Mouse (Mus musculus) adrenal gland, postnatal 36 days (tissue): Measurements from ENCODE around the gene Drc3. TPM values are rescaled to one million over a fixed set of nuclear protein-coding genes. Genes with fewer than 3 reads are reported as not detected.
"Not testable (repeated sequence)": the region's sequence is repeated elsewhere in the genome, so short reads cannot be mapped to it uniquely, and the experiment has no call there.

Experiments
- DNase-seq, 2 experiments: peaks; one replicate each; pipeline ENCODE4 v3.0.0; 2021; ENCODE audit warnings: mixed read lengths in 1 of 2
- total RNA-seq, 2 experiments: library from RNA; stranded (reverse); gene quantifications; 2 replicates each; pipeline ENCODE4 v1.2.3; 2021

Gene Drc3
- total RNA-seq, 2 experiments from 2014 or later = 1.5 to 1.8 TPM

DNA sequence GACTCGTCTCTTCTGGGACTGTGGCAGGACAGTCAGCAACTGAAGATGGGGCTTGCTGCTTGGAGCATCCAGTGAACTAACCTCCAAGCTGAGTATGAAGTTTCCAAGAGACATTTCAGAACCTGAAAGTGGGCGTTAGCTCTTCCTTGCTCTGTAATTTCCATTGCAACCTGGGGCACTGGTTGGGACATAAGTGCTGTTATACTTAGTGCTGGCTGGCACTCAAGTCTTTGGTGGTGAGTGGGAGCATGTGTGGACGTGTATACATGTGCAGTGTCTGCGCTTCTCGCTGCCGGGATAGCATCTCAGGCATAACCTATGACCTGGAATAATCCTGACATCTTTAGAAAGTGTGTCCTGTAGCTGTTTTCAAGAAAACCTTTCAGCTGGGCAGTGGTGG is 38.2 kb downstream of the Drc3 start:
- no peak for DNase-seq

DNA sequence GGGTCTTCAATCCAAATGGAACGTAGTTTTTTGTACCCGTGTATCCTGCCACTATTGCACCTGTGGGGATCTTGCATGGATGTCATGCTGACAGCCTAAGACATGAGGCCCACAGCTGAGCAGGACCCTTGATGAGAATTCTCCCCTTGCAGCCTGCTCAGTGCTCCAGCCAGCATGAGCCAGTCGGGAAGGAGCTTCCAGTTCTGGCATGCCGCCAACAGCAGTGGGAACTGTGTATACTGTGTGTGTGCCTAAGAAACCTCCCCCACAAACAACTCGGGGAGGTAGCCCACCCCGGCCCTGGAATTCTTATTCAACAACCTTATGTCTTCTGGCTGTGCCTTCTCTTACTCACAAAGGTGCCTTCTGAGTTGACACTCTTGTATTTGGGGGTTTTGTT is 43.4 kb downstream of the Drc3 start:
- DNase-seq = peak; percentile 19 to 22

DNA sequence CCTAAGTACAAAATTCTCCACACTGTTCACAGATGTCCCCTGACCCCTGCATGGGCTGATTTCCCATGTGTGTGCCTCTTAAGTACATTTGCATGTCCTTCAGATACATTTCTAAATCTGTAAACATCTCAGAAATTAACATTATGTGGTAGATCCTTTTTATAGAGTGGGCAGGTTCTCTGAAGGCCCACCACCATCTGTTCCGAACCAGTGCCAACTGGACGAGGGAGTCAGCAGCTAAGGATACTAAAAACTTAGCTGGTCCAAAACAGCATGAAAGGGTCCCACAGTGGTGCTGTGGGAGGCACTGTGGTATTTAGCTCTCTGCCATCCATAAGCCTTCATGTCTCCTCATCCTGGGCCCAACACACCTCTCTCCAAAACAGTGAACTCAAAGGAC is 44.0 kb downstream of the Drc3 start:
- DNase-seq = no peak

DNA sequence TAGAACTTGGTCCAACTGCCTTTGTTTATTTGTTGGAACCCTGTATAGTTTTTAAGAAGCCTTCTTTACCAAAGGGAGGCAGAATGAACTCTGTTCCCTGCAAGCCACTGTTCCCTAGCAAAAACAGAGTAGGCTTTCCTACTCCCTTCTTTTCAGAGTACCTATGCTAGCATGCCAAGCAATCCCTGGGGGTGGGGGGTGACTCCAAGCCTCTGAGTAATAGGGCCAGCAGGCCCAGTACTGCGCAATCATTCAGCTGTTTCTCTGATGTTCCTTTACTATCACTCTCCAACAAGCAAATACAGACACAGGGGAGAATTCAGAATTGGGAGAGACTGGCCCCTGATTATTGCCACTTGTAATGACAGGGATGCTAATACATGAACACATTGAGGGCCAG is 53.5 kb downstream of the Drc3 start:
- peak in 1 of 2 experiments; percentile 36 for DNase-seq

DNA sequence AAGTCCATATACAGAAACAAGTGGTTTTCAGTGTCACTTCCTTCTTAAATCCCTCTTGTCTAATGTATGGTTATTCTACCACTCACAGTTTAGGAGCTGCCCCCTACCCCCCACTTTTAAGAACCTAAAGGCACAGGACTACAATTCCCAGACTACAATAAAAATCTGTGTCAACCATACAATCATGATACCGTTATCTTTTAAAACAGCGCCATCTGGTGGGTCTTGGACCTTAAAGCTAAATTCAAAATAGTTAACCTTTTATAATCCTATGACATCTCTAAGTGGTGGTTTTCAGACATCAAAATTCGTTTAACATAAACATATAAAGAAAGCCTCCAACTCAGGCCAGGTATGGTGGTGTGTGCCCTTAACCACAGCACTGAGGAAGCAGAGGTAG is 59.0 kb downstream of the Drc3 start:
- peak; percentile 54 to 76 for DNase-seq

DNA sequence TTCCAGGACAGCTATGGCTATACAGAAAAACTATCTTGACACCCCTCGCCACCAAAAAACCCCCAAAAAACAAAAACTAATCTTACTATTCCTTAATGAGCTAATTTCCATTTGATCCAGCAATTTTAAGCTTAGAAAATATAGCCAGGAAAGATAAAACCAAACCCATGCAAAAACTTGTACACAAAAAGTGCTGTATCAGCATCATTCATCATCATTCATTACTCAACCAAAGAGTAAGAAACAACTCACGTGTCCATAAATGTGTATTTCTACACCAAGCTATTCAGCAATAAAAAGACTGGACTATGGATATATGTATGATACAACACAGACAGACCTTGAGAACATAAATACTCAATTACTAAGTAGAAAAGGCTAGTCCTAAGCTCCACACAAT is 59.8 kb downstream of the Drc3 start:
- DNase-seq = no peak

DNA sequence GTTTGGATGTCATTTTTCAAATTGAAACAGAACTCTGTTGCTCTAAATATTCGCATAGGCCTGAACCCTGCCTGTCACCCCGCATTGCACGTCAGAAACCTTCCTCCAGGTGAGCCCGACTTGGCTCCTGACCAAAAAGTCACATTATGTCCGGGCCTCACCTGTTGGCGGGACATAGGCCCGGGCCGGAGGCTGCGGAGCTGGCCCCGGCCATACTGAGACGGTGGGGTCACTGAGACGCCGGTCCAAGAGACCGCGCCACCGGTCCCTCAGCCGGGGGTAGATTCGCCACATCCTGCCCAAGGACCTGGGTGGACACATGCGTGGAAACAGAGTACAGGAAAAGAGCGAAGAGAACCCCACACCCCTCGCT is 63.4 kb downstream of the Drc3 start:
- DNase-seq = no peak

DNA sequence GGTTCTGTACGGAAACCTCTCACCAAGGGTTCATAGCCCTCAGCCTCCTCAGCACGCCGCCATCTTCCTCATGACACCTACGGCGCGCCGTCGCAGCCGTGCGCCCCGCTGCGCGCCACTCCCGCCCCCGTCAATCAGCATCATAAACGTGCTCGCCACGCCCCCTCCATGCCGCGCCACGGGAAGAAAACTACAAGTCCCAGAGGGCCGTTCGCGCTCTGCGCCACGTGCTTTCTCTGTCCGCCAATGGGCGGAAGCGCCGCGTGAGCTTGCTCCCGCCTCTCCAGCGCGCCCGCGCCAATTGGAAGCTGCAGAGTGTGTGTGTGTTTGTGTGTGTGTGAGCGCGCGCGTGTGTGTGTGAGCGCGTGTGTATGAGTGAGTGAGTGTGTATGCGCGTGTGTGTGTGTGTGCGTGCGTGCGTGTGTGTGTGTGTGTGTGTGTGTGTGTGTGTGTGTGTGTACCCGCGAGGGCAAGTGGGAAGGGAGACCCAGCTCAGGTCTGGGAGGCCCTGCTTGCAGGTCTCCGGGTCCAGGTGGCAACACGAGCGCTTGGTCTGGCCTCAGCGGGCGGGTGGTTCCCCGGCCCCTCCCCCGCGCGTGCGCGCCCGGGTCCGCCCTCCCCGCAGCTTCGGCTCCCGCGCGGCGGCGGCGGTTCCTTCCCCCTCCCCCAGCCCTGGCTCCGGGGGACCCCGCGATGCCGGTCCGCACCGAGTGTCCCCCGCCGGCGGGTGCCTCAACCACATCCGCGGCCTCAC is 64.0 kb downstream of the Drc3 start, which contains the start of gene Gid4:
Gene Gid4, plus strand, starts transcription at position 183 of the 754 bp plus-strand sequence.
- peak; percentile 98 for DNase-seq

DNA sequence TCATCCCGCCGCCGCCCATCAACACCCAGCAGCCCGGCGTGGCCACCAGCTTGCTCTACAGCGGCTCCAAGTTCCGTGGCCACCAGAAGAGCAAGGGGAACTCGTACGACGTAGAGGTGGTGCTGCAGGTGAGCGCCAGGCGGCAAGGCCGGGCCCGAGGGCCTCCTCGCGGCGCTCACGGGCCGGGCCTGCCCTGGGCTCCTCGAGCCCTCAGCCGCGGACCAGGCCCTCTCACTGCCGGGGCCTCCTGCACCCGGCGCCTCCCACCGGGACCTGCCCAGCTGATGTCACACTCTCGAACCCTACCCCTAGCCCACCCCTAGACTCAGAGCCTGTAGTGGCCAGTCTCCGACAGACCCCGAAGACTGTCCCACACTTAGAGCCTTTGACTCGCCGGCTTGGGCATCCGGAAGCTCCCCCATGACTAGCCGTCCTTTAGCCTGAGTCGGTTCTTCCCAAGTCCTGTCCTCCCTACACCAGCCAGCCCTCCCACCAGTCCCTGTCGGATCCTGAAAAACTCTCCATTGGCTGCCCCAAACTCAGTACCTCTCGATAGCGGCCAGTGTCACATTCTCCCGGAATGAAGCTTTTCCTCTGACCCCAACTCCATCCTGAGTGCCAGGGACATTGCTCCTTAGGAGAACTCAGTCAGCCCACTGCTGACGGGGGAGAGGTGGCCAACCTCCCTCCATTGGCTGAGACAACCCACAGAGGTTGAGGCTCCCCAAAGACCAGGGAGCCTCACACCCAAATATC is 64.8 kb downstream of the Drc3 start, which contains the start of gene Atpaf2:
Gene Atpaf2, minus strand, starts transcription at position 741 of the 756 bp plus-strand sequence.
- DNase-seq = peak; percentile 31 to 58

DNA sequence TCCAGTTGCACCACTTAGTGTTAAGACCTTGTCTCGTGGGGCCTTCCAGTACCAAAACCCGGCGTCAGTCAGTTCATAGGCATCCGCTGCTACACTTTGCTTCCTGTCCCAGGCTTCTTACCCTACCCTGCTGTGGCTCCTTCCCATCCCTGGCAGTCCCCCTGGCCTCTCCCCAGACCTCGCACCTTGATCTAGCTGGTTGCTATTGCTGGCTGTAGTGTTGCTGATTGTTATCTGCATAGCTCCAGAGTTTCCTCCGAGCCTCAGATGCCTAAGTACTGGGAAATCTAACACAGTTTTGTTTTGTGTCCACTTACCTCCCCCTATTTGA is 65.3 kb downstream of the Drc3 start:
- peak in 1 of 2 experiments; percentile 1 for DNase-seq

DNA sequence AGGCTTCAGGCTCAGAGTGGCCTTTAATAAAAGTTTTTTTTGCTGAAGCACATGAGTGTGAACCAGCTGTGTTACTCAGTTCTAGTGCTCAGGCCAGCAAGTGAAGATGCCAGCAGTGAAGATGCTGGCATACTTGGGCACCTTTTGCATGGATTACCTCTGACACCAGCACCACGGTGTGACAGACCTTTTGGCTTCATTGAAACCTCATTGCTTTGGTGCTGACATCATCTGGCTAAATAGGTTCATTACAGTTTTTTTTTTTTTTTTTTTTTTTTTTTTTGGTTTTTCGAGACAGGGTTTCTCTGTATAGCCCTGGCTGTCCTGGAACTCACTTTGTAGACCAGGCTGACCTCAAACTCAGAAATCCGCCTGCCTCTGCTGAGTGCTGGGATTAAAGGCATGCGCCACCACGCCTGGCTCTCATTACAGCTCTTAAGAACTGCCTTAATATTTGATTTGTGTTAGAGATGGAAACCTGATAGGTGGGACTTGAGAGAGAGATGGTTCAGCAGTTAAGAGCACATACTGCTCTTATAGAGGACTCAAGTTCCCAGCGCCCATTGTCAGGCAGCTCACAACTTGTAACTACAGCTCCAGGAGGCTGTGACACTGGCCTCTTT is 69.0 kb downstream of the Drc3 start:
- no peak for DNase-seq

DNA sequence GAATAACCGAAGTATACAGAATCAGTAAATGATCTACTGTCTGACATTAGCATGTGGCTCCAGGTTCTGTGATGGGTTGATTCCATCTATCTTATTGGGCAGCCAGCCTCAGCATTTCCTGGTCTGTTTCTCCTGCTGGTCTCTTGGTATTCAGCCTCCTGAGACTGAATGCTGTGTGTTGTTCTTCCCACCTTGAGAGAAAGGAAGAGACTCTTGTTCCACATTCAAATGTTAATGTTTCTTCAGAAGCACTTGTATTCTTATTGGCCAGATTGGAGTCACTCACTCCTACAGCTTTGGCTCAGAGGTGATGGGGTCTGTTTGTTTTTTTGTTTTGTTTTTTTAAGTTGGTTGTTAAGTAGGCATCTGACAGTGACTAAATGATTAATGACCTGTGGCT is 69.9 kb downstream of the Drc3 start:
- no peak for DNase-seq

DNA sequence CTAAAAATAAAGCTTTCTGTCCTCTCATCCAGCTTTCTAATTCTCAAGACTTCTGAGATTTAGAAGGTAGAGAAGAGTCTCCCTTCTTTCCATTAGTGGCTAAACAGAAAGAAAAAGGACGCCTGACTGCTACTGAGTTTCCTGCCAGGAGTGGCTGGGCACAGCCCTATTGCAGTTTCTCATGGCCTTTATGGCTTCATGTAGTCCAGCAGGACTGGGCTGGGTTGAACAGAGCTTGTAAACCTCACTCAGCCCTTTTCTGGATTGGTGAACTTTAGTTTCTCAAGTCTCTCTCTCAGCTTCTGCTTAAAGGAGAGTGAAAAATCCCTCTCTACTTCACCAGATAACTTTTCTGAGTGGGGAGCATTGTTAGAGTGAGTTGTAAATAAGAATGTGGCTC is 73.3 kb downstream of the Drc3 start:
- DNase-seq = no peak

DNA sequence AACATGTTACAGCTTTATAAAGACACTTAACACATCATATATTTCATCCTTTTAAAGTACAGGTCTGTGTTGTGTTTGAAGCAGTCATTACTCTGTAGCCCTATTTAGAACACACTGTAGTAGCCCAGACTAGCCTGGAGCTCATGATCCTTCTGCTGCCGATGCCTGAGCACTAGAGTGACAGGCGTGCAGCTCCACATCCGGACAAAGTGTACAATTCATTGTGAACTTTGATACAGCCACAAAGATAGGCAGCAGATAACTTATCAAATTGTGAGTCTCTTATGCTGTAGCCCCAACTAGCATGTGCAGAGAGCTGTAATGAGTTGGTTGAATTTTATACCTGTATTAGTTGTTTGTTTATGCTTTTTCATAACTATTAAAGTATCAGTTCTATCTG is 74.5 kb downstream of the Drc3 start:
- DNase-seq = no peak

DNA sequence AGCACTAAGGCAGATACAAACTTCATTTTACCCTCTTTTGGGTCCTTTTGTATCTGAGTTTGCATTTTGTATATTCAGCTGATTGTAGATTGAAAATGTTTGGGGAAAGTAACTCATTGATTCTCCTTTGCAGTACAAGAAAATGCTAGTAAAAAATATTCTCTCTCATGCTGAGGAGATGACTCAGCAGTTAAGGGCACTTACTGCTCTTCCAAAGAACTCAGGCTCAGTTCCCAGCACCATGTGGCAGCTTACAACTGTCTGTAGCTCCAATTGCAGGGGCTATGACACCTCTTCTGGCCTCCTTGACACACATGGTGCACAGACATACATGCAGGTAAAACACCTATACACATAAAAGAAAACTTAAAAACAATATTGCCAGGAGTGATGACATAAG is 80.4 kb downstream of the Drc3 start:
- no peak for DNase-seq

DNA sequence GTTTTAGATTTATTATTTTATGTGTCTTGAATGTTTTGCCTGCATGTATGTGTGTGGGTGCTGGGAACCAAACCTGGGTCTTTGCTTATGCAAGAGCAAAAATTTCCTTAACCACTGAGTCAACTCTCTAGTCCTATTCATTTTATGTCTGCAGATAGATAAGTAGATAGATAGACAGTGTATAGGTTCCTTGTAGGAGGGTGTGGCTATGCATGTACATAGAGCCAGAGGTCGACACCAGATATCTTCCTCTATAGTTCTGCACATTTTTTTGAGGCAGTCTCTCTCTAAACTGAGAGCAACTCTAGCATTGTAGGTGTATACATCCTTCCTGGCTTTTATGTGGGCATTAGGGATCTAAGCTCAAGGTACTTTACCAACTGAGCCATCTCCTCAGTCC is 82.0 kb downstream of the Drc3 start:
- DNase-seq = no peak

DNA sequence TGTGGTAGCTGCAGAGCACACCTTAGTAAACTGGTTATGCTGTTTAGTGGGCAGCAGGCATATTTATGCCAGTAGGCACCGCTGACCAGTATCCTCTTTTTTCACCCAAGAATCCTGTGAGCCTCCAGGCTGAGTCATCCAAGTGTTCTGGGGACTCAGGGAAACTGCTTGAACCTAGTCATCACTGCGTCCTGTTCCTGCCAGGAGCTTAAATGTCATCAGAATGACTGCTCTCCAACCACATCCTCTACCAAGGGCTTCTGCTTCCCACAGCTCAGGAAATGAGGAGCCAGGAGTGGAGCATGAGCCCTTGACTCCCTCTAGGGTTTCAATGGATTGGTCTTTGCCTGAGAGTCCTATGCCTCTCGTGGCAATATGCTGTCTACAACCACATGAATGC is 83.5 kb downstream of the Drc3 start:
- peak; percentile 48 to 55 for DNase-seq

DNA sequence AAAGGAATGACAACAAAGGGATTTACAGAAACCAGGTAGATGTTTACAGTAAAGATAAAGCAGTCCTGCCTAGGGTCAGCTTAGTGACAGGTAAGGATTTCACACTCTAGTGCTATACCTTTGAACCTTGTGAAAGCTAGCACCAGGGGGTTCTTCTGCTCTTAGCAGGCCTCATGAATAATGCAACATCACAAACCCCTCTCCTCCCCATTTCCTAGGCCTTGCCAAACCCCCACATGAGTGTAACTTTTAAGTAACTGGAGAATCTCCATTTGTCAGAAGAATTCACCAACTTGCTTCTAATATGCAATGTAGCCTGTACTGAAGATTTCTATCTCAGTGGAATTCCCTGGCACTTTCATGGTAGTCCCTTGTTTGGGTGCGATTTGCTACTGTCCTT is 86.5 kb downstream of the Drc3 start:
- DNase-seq = not testable (repeated sequence)

DNA sequence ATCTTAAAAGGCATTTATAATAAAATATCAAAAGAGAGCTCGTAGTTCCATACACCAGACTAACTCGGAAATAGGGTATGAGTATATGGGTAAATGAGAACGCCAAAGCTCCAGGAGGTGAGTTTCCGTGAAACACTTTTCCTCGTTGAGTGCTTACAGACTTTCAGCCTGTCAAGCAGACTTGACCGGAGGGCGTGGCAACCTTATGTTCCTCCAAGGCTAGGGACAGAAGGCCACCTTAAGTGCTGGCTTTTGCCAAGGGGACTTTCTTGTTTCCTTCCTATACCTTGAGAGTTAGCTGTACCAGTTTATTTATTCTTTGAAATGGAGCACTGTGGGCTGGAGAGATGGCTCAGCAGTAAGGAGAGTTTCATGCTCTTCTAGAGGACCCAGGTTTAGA is 87.0 kb downstream of the Drc3 start:
- DNase-seq = no peak

DNA sequence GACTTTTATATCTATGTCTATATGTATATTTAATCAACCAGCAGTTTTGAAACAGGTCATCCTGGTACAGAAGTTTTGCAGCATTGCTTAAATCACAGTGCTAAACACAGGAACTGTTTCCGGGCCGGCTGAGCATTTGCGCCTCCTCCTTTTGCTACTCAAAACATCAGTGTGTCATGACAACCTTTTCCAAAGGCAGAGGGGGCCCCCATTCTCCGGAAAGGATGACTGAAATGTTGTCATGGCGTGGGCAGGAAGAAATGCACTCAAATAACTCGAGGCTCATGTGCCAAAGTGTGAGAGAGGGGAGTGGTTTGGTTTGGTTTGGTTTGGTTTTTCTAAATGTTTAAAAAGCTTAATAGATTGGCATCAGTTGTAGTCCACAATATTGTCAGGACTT is 89.8 kb downstream of the Drc3 start:
- no peak for DNase-seq
